Mouse (Mus musculus) lung, embryonic 14.5 days (tissue): Measurements from ENCODE around the gene Fam221b. TPM values are rescaled to one million over a fixed set of nuclear protein-coding genes. Genes with fewer than 3 reads are reported as not detected.

Experiments
- ATAC-seq: fragments of 200-750 bp; cut with Nextera tagmentation; 2 replicates; pipeline ENCODE4 v1.8.0; 2017; ENCODE audit warnings: mild to moderate bottlenecking, moderate TSS enrichment, moderate library complexity; ENCODE audit not compliant: insufficient read depth
- DNase-seq: peaks from one replicate; pipeline ENCODE4 v3.0.0-alpha.2; 2015
- H3K27ac ChIP-seq: fragments of 300-500 bp; sonication (generic); 2 replicates; pipeline ENCODE4 v1.5.1; 2014; ENCODE audit warnings: low read depth, mild to moderate bottlenecking, moderate library complexity
- H3K27me3 ChIP-seq: fragments of 300-500 bp; sonication (generic); 2 replicates; pipeline ENCODE4 v1.6.1; 2014; ENCODE audit warnings: low read length, control low read depth; ENCODE audit not compliant: insufficient read depth
- H3K36me3 ChIP-seq: fragments of 300-500 bp; sonication (generic); 2 replicates; pipeline ENCODE4 v1.6.1; 2014; ENCODE audit warnings: control low read depth; ENCODE audit not compliant: insufficient read depth
- H3K4me1 ChIP-seq: fragments of 300-500 bp; sonication (generic); 2 replicates; pipeline ENCODE4 v1.6.1; 2014; ENCODE audit warnings: antibody characterized with exemption, control low read depth; ENCODE audit not compliant: insufficient read depth
- H3K4me2 ChIP-seq: fragments of 300-500 bp; sonication (generic); 2 replicates; pipeline ENCODE4 v1.6.1; 2014; ENCODE audit warnings: mild to moderate bottlenecking
- H3K4me3 ChIP-seq: fragments of 300-500 bp; sonication (generic); 2 replicates; pipeline ENCODE4 v1.5.1; 2014; ENCODE audit warnings: low read depth, low read length
- H3K9ac ChIP-seq: fragments of 300-500 bp; sonication (generic); 2 replicates; pipeline ENCODE4 v1.6.1; 2014
- H3K9me3 ChIP-seq: fragments of 300-500 bp; sonication (generic); 2 replicates; pipeline ENCODE4 v1.6.1; 2016; ENCODE audit warnings: low read depth, low read length, control low read depth
- CTCF ChIP-seq: IDR thresholded peaks from 2 replicates; pipeline ENCODE4 v1.5.1; 2016; ENCODE audit warnings: antibody characterized with exemption, low read depth
- WGBS: fragments of 180-500 bp; shearing (Covaris S2); extraction: QIAGEN DNeasy Blood & Tissue Kit; methylation state at CpG from one replicate; pipeline ENCODE4 v1.1.7; 2014; 5-methylcytosine and 5-hydroxymethylcytosine counted together
- polyA plus RNA-seq: library from polyadenylated mRNA; unstranded; fragments of >200 nt; fragmentation: Nextera tagmentation; extraction: Ambion mirVana; gene quantifications from 2 replicates; pipeline ENCODE4 v1.2.1, GENCODE M21; 2014

Fam221b gene
- polyA plus RNA-seq, 1 experiment from 2014 or later = 3.2 TPM

DNA sequence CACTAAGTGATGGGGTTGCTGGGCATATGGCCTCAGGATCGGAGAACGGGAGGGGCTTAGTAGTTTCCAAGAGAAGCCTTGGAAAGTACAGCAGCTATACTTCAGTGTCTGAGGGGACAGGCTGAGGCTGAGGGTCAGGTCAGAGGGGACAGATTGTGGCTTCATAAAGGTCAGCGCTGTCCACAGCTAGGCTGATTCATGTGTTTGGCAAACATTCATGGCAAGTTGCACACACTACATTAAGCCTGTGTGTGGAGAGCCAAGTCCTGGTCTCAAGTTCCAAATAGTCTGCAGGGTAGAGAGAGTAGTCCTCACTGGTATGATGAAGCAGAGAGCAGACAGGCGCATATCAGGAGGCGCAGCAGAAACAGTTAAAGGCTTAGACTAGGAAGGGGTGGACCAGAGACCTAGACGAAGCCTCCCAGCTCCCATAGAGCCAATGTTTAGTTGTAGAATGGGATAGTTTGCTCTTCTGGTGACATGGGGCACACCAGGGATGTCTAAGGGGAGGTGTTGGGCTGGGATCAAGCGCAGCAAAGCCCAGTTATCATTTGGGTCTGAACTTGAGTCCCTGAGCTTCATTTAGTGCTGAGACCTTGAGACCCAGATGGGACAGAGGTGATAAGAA, 10.6 kb upstream of the Fam221b start:
- DNase-seq (no peak), ATAC-seq (no peak)
- H3K9me3 ChIP-seq = no peaks in the 10 kb centered on the region
- 81% methylated on average over 7 of the region's 7 CpGs for WGBS
- H3K27me3 ChIP-seq = no peaks in the 10 kb centered on the region
- H3K4me2 ChIP-seq = no peak overlapping the region
- H3K4me3 ChIP-seq = no peak overlapping the region
- H3K36me3 ChIP-seq = peaks cover 16% of the 10 kb centered on the region; the same call in 1 of the 2 replicates
- no peak for TF ChIP-seq CTCF
- H3K27ac ChIP-seq = no peak overlapping the region
- no peaks in the 10 kb centered on the region for H3K4me1 ChIP-seq
- H3K9ac ChIP-seq = no peak overlapping the region

DNA sequence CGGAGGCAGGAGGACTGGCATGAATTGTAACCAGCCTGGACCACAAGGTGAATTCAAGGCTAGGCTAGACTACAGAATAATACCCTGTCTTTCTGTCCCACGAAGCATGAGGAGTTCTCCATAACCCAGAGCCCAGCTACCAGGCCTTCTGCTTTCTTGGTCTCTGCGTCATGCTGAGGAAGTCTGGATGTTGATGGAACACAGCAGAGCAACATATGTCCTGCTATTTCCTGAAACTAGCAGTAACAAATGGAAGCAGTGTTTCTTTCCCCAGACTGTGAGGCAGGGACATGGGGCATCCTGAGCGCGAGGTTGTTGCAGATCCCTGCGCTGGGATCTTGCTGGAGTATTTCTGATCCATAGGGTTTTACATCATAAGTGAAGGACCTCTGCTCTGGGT, 9.6 kb upstream of the Fam221b start:
- H3K27ac ChIP-seq = no peak overlapping the region

DNA sequence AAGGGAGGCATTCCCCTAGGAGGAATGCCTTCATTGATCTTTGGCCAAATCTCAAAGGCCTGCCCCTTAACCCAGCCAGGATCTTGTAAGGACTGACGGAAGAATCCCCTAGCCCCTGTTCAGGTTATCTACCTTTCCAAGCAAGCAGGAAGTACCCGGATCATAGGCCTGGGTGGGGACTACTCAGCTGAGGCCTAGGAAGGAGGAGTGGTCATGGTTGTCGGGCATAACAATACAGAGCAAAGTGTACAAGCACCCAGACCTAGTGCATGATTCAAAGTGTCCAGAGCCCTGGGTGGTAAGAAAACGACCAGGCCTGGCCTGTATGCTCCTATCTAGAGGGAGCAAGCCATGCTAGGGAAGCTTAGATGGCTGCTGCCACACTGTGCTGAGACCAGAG, 6.7 kb upstream of the Fam221b start:
- 76% methylated on average over 4 of the region's 4 CpGs for WGBS
- Histone ChIP-seq H3K4me3 (no peak overlapping the region), H3K9me3 (no peaks in the 10 kb centered on the region), H3K36me3 (peaks cover 8% of the 10 kb centered on the region; the same call in 1 of the 2 replicates), H3K27ac (no peak overlapping the region), H3K27me3 (no peaks in the 10 kb centered on the region), H3K4me1 (no peaks in the 10 kb centered on the region), H3K4me2 (no peak overlapping the region), H3K9ac (no peak overlapping the region)
- ATAC-seq = no peak
- no peak for TF ChIP-seq CTCF
- no peak for DNase-seq

More for the DNA sequence above, 9.6 kb upstream of the Fam221b start:
- no peak for TF ChIP-seq CTCF
- no peak overlapping the region for H3K4me3 ChIP-seq
- peaks cover 22% of the 10 kb centered on the region; the same call in 1 of the 2 replicates for H3K36me3 ChIP-seq
- no peaks in the 10 kb centered on the region for H3K27me3 ChIP-seq
- no peaks in the 10 kb centered on the region for H3K9me3 ChIP-seq
- ATAC-seq (no peak), DNase-seq (no peak)
- no peak overlapping the region for H3K9ac ChIP-seq
- no peaks in the 10 kb centered on the region for H3K4me1 ChIP-seq
- no peak overlapping the region for H3K4me2 ChIP-seq
- WGBS = 88% methylated on average over 6 of the region's 6 CpGs

DNA sequence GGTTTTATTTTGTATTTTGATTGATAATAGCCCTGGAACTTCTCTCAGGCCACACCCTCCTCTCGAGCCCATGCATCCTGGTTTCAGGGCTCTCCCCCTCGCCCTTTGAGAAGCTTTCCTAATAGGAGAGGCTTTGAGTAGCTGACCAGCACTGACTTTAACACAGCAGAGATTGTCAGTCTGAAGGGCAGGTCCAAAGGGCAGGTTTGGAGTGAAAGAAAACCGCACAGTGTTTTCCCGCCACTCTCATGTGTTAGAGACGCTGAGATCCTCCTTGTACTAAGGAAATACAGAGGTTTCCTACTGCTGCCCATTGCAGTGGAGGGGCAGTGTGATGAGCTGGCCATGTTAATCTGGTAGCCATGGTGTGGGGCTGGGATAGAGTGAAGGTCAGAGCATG, 6.0 kb upstream of the Fam221b start:
- Histone ChIP-seq H3K9ac (no peak overlapping the region), H3K9me3 (no peaks in the 10 kb centered on the region), H3K27me3 (no peaks in the 10 kb centered on the region), H3K4me2 (no peak overlapping the region), H3K4me3 (no peak overlapping the region), H3K36me3 (peaks cover 8% of the 10 kb centered on the region; the same call in 1 of the 2 replicates), H3K27ac (no peak overlapping the region), H3K4me1 (no peaks in the 10 kb centered on the region)
- ATAC-seq (no peak), DNase-seq (no peak)
- 80% methylated on average over 5 of the region's 5 CpGs for WGBS
- TF ChIP-seq CTCF = no peak

DNA sequence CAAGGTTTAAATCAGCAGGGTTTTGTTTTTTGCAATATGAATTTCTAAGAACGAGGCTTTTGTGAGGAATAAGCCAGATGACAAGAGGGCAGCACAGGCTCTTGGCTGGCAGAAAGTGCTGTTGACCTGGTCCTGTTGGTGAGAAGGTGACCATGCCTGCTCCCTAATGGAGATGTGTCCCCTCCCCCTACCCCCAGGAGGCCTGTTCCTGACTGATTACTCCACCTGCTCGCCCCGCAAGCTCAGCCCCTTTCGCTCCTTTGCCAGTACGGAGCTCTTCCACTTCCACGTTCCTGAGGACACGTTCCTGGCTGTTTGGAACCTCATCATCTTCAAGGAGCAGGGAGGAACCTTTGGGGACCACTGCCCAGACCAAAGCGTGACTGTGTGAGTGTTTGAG, 4.8 kb upstream of the Fam221b start:
- H3K27me3 ChIP-seq = no peaks in the 10 kb centered on the region
- H3K4me2 ChIP-seq = no peak overlapping the region
- H3K4me1 ChIP-seq = no peaks in the 10 kb centered on the region
- DNase-seq = no peak
- no peak for ATAC-seq
- H3K4me3 ChIP-seq = no peak overlapping the region
- H3K36me3 ChIP-seq = peaks cover 8% of the 10 kb centered on the region; the same call in 1 of the 2 replicates
- no peak overlapping the region for H3K9ac ChIP-seq
- WGBS = 86% methylated on average over 8 of the region's 8 CpGs
- H3K9me3 ChIP-seq = no peaks in the 10 kb centered on the region
- TF ChIP-seq CTCF = no peak
- no peak overlapping the region for H3K27ac ChIP-seq

DNA sequence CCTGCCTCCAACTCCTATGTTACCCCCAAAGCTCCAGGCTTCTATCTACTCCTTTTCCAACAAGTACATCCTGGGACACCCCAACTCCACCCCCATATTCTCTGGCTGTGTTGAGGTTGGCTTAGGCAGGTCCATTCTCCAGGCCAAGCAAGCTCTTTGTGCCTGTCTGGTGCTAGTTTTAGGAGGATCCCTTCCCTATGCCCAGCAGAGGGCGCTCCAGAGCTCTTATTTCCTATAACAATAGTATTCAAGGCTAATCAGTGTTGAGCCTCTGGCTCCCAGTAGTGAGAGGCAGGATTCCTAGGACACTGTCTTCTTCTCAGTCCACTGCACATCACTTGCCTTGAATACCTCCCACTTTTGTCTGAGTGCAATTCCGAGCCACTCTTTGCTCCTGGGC, 3.1 kb upstream of the Fam221b start:
- Histone ChIP-seq H3K36me3 (0 out of 2 replicates have a peak, but pooled peaks cover 8% of the 10 kb centered on the region), H3K4me1 (no peaks in the 10 kb centered on the region), H3K27me3 (no peaks in the 10 kb centered on the region), H3K9ac (no peak overlapping the region), H3K4me2 (no peak overlapping the region), H3K27ac (no peak overlapping the region), H3K4me3 (no peak overlapping the region), H3K9me3 (no peaks in the 10 kb centered on the region)
- 7% methylated on average over 2 of the region's 2 CpGs for WGBS
- peak; percentile 84 for TF ChIP-seq CTCF
- DNase-seq = peak; percentile 97
- 0 out of 2 replicates have a peak, but pooled peaks have one; percentile 12 for ATAC-seq

DNA sequence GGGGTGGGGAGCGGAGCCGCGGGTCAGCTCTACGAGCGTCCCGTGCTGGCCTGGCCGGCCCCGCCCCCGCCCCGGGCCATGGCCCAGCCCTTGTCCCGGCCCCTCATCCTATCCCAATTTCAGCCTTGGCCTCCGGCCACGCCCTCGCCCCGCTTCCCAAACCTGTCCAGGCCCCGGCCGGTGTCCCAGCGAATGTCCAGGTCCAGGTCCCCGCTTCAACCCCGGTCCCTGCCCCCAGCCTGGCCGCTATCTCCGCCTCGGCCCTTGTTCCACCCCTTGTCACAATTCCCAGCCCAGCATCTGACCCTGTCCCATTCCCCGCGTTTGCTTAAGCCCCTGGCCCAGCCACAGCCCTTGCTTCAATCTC, 466 bp upstream of the Fam221b start:
- no peak for TF ChIP-seq CTCF
- 2% methylated on average over 16 of the region's 25 CpGs for WGBS
- Histone ChIP-seq H3K4me3 (peak overlapping the region; percentile 77), H3K4me2 (peak overlapping the region; percentile 83), H3K9me3 (no peaks in the 10 kb centered on the region), H3K4me1 (no peaks in the 10 kb centered on the region), H3K9ac (peak overlapping the region; percentile 88), H3K27ac (peak overlapping the region; percentile 46; the same call in 1 of the 2 replicates), H3K36me3 (0 out of 2 replicates have a peak, but pooled peaks cover 4% of the 10 kb centered on the region), H3K27me3 (peaks cover 7% of the 10 kb centered on the region; the same call in 1 of the 2 replicates)
- DNase-seq = peak; percentile 70
- ATAC-seq = peak; percentile 89

DNA sequence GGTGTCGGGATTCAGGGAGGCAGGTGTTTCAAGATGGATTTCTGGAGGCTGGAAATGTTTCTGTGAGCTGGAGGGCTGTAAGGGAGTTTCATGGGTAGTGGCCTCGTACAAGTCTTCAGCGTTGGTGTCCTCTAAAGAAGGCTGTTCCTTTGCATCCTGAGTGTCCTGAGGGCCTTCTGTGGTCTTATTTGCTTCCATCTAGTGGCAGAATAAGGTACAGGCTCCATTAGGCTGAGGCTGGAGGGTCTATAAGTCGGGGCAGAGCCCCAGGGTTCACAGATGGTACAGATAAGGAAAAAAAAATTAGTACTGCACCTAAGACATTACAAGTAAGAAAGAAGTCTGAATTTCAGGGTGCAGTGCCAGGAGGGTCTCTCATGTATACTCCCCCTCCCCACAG, 2.5 kb downstream of the Fam221b start:
- WGBS = 15% methylated on average over 4 of the region's 4 CpGs
- Histone ChIP-seq H3K27me3 (peaks cover 20% of the 10 kb centered on the region), H3K27ac (no peak overlapping the region), H3K4me1 (no peaks in the 10 kb centered on the region), H3K36me3 (no peaks in the 10 kb centered on the region), H3K9ac (no peak overlapping the region), H3K4me3 (no peak overlapping the region), H3K9me3 (no peaks in the 10 kb centered on the region), H3K4me2 (no peak overlapping the region)
- ATAC-seq (no peak), DNase-seq (peak; percentile 64)
- TF ChIP-seq CTCF = peak; percentile 68
